Mouse (Mus musculus): ENCODE measurements at regions not wholly inside any gene's neighbourhood (a gene's known extent, or its start where the extent isn't known, plus 50 kb on each side); places are given as distances from the start of the nearest gene placed in this dataset.

- no peak for TF ChIP-seq CTCF (IDR thresholded peaks at IDR 0.05; ENCODE audit: low read depth, low read length)
- no peak for TF ChIP-seq EP300 (IDR thresholded peaks at IDR 0.05; ENCODE audit: insufficient read depth, low read depth, low read length)
Measured at GRCm38 (mm10) chr4:54838111-54838510, 106.7 kb upstream of the Zfp462 start.

All from ES-Bruce4 (cell line).